Mouse (Mus musculus): ENCODE results near the gene Stx8.

The Stx8 gene

GRCm38 (mm10) chr11:68244254-68244991 is 278.4 kb downstream of the Stx8 start:
- no peak for DNase-seq

- no peak for DNase-seq
These were observed 278.9 kb downstream of the Stx8 start for GRCm38 (mm10) chr11:68244992-68245261.

- no peak for DNase-seq
These were observed 281.9 kb downstream of the Stx8 start for GRCm38 (mm10) chr11:68247897-68248296.

- DNase-seq: no peak
These were observed 284.1 kb downstream of the Stx8 start for GRCm38 (mm10) chr11:68250106-68250505.

GRCm38 (mm10) chr11:68253531-68253930 is 287.5 kb downstream of the Stx8 start:
- DNase-seq: peak; percentile 34

Data from kidney, postnatal 10 days (tissue).